Mouse (Mus musculus) stomach, postnatal 0 days (tissue): ENCODE measurements at regions not wholly inside any gene's neighbourhood (a gene's known extent, or its start where the extent isn't known, plus 50 kb on each side); places are given as distances from the start of the nearest gene placed in this dataset.

Experiments
- ATAC-seq: fragments of 200-750 bp; cut with Nextera tagmentation; 2 replicates; pipeline ENCODE4 v1.8.0; 2017; ENCODE audit not compliant: low FRiP score, low TSS enrichment
- DNase-seq: peaks from one replicate; pipeline ENCODE4 v3.0.0-alpha.2; 2016; ENCODE audit warnings: low spot score
- H3K27ac ChIP-seq: fragments of 300-500 bp; sonication (generic); replicated peaks from 2 replicates; pipeline ENCODE4 v1.5.1; 2014; ENCODE audit warnings: mild to moderate bottlenecking, control low read depth
- H3K27me3 ChIP-seq: fragments of 300-500 bp; sonication (generic); 2 replicates; pipeline ENCODE4 v1.6.1; 2014; ENCODE audit warnings: low read length; ENCODE audit not compliant: control insufficient read depth, insufficient read depth
- H3K36me3 ChIP-seq: fragments of 300-500 bp; sonication (generic); 2 replicates; pipeline ENCODE4 v1.6.1; 2014; ENCODE audit warnings: low read length, mixed read lengths; ENCODE audit not compliant: control insufficient read depth, insufficient read depth
- H3K4me1 ChIP-seq: fragments of 300-500 bp; sonication (generic); replicated peaks from 2 replicates; pipeline ENCODE4 v1.6.1; 2014; ENCODE audit warnings: antibody characterized with exemption; ENCODE audit not compliant: control insufficient read depth, insufficient read depth
- H3K4me2 ChIP-seq: fragments of 300-500 bp; sonication (generic); replicated peaks from 2 replicates; pipeline ENCODE4 v1.6.1; 2014; ENCODE audit warnings: low read depth, mild to moderate bottlenecking, control low read depth, moderate library complexity
- H3K4me3 ChIP-seq: fragments of 300-500 bp; sonication (generic); 2 replicates; pipeline ENCODE4 v1.5.1; 2014; ENCODE audit warnings: low read depth, low read length, control low read depth
- H3K9ac ChIP-seq: fragments of 300-500 bp; sonication (generic); 2 replicates; pipeline ENCODE4 v1.6.1; 2014; ENCODE audit warnings: mild to moderate bottlenecking, low read length, control low read depth, mixed read lengths
- H3K9me3 ChIP-seq: fragments of 300-500 bp; sonication (generic); 2 replicates; pipeline ENCODE4 v1.6.1; 2016; ENCODE audit warnings: low read length; ENCODE audit not compliant: control insufficient read depth
- CTCF ChIP-seq: IDR thresholded peaks from 2 replicates; pipeline ENCODE4 v1.5.1; 2016; ENCODE audit warnings: antibody characterized with exemption, low read depth, mild to moderate bottlenecking, moderate library complexity
- EP300 ChIP-seq: optimal IDR thresholded peaks from 2 replicates; pipeline ENCODE3; 2016; ENCODE audit warnings: antibody characterized with exemption
- WGBS: fragments of 180-500 bp; shearing (Covaris S2); extraction: QIAGEN DNeasy Blood & Tissue Kit; methylation state at CpG from one replicate; pipeline ENCODE4 v1.1.7; 2014; 5-methylcytosine and 5-hydroxymethylcytosine counted together

DNA sequence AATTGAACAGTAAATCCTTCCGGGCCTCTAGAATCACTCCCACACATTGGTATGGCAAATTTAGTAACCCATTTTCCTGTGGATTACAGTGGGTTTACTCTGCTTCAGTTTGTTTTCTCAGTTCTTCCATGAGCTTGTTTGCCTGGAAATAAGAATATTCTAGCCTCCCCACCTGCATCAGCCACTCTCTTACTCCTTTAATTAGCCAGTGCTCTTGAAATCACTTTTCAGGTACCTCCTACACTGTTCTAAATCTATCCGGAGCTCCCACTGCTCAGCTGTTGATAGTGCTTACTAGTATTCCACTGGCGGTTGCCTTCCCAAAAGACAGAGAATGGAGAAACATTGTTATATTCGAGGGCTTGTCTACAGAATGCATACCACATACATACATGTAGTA lies 167.1 kb downstream of the Htr7 start:
- TF ChIP-seq CTCF (no peak), EP300 (no peak)
- 77% methylated on average over 4 of the region's 4 CpGs for whole genome bisulfite sequencing
- Histone ChIP-seq H3K27ac (no peak overlapping the region), H3K4me1 (no peaks in the 10 kb centered on the region), H3K4me2 (no peak overlapping the region), H3K4me3 (no peak overlapping the region), H3K9me3 (no peaks in the 10 kb centered on the region), H3K27me3 (no peaks in the 10 kb centered on the region), H3K36me3 (no peaks in the 10 kb centered on the region), H3K9ac (no peak overlapping the region)
- DNase-seq (no peak), ATAC-seq (no peak)

- no peak overlapping the region for H3K4me2 ChIP-seq
- ATAC-seq (no peak), DNase-seq (no peak)
- 76% methylated on average over 5 of the region's 5 CpGs for WGBS
- TF ChIP-seq CTCF (no peak), EP300 (no peak)
- H3K9ac ChIP-seq = no peak overlapping the region
- no peak overlapping the region for H3K27ac ChIP-seq
- no peaks in the 10 kb centered on the region for H3K36me3 ChIP-seq
- H3K4me3 ChIP-seq = no peak overlapping the region
- H3K27me3 ChIP-seq = no peaks in the 10 kb centered on the region
- no peaks in the 10 kb centered on the region for H3K4me1 ChIP-seq
- H3K9me3 ChIP-seq = no peaks in the 10 kb centered on the region
Measured at GRCm38 (mm10) chr19:35886270-35886669, 171.0 kb downstream of the Htr7 start.

GRCm38 (mm10) chr19:35881810-35882485 lies 175.4 kb downstream of the Htr7 start:
- WGBS = 93% methylated on average over 13 of the region's 13 CpGs
- no peak for ATAC-seq
- no peak for TF ChIP-seq CTCF
- TF ChIP-seq EP300 = no peak

DNA sequence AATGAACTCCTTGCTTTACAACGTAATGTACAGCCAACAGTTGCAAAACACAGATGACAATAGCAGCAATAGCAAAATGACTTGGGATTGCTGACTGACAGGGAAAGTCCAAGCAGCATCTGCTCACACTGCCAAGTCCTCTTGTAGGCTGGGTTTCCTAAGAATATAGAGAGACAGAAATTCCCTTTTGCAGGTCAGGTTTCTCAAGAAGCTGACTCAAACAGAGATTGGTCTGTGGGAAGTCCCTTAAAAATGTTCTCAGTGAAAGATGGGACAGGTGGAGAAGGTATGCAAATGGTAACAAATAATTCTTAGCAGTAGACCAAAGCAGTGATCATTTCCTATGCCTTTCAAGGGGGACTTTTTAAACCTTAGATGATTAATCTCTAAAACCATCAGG lies 181.8 kb downstream of the Htr7 start:
- 48% methylated on average over 1 of the region's 1 CpGs for WGBS
- Histone ChIP-seq H3K9me3 (no peaks in the 10 kb centered on the region), H3K36me3 (no peaks in the 10 kb centered on the region), H3K4me1 (no peaks in the 10 kb centered on the region), H3K9ac (no peak overlapping the region), H3K4me3 (no peak overlapping the region), H3K27ac (no peak overlapping the region), H3K4me2 (no peak overlapping the region), H3K27me3 (no peaks in the 10 kb centered on the region)
- TF ChIP-seq EP300 (no peak), CTCF (no peak)
- no peak for ATAC-seq
- no peak for DNase-seq

More at GRCm38 (mm10) chr19:35881810-35882485, 175.4 kb downstream of the Htr7 start:
- H3K36me3 ChIP-seq = no peaks in the 10 kb centered on the region
- no peaks in the 10 kb centered on the region for H3K4me1 ChIP-seq
- H3K9me3 ChIP-seq = no peaks in the 10 kb centered on the region
- H3K27me3 ChIP-seq = no peaks in the 10 kb centered on the region
- H3K4me2 ChIP-seq = no peak overlapping the region
- no peak overlapping the region for H3K9ac ChIP-seq
- DNase-seq = no peak
- no peak overlapping the region for H3K27ac ChIP-seq
- no peak overlapping the region for H3K4me3 ChIP-seq

DNA sequence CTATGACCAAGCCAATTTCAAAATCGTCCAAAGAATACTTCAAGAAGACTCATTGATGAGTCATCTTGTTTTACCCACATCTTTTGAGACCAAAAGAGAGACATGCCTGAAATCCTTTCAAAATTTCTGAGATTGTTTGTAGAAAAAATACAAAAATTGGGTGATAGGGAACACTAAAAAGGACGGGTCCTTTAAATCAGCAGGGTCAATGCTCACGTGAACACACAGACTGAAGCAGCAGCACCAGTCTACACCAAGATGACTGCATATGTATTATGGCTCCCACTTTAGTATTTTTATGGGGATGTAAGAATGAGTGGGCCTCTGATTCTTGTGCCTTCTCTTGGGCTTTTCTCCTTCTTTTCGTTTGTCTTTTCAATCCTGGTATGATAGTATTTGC lies 186.6 kb downstream of the Htr7 start:
- H3K27me3 ChIP-seq = no peaks in the 10 kb centered on the region
- no peak overlapping the region for H3K9ac ChIP-seq
- no peaks in the 10 kb centered on the region for H3K36me3 ChIP-seq
- H3K4me2 ChIP-seq = no peak overlapping the region
- H3K4me3 ChIP-seq = no peak overlapping the region
- WGBS = 65% methylated on average over 4 of the region's 4 CpGs
- no peak for TF ChIP-seq EP300
- DNase-seq = no peak
- H3K27ac ChIP-seq = no peak overlapping the region
- ATAC-seq = no peak
- H3K4me1 ChIP-seq = no peaks in the 10 kb centered on the region
- no peaks in the 10 kb centered on the region for H3K9me3 ChIP-seq

GRCm38 (mm10) chr19:35868543-35868942 lies 188.8 kb downstream of the Htr7 start:
- H3K9ac ChIP-seq = no peak overlapping the region
- H3K36me3 ChIP-seq = no peaks in the 10 kb centered on the region
- ATAC-seq = no peak
- 78% methylated on average over 3 of the region's 3 CpGs for WGBS
- TF ChIP-seq EP300 = no peak
- no peak for TF ChIP-seq CTCF
- no peak for DNase-seq
- no peaks in the 10 kb centered on the region for H3K4me1 ChIP-seq
- H3K27me3 ChIP-seq = no peaks in the 10 kb centered on the region
- H3K4me3 ChIP-seq = no peak overlapping the region
- H3K9me3 ChIP-seq = no peaks in the 10 kb centered on the region
- H3K4me2 ChIP-seq = no peak overlapping the region
- no peak overlapping the region for H3K27ac ChIP-seq
